Mouse (Mus musculus) CH12F3 (cell line): Measurements from ENCODE around the gene Taz.

ENCODE experiments used
- in situ Hi-C: fragments of 300-500 bp; cut with MboI; formaldehyde crosslinking; loops from 2 replicates; pipeline ENCODE4 v1.14.3; 2020; ENCODE audit warnings: low sequenced_read_pairs

Gene Taz

GRCm38 (mm10) chrX:74273422-74274322 is 8.0 kb upstream of the Taz start:
- in situ Hi-C loops: no loop called here

DNA sequence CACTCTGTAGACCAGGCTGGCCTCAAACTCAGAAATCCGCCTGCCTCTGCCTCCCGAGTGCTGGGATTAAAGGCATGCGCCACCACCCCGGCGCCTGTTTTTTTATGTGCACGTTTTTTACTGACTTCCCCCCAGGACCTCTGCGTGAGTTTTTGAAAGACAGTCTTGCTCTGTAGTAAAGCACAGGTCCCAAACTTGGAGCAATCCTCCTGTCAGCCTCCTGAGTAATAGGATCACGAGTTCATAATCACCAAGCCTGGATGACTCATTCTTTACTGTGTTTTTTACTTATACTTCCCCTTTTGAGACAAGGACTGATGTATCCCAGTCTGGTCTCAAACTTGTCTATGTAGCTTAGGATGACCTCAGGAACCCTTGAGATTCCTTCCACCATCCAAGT is 3.8 kb upstream of the Taz start:
- in situ Hi-C loops: no loop called here

- in situ Hi-C loops: no loop called here
These were observed 526 bp upstream of the Taz start for GRCm38 (mm10) chrX:74281041-74281731.

DNA sequence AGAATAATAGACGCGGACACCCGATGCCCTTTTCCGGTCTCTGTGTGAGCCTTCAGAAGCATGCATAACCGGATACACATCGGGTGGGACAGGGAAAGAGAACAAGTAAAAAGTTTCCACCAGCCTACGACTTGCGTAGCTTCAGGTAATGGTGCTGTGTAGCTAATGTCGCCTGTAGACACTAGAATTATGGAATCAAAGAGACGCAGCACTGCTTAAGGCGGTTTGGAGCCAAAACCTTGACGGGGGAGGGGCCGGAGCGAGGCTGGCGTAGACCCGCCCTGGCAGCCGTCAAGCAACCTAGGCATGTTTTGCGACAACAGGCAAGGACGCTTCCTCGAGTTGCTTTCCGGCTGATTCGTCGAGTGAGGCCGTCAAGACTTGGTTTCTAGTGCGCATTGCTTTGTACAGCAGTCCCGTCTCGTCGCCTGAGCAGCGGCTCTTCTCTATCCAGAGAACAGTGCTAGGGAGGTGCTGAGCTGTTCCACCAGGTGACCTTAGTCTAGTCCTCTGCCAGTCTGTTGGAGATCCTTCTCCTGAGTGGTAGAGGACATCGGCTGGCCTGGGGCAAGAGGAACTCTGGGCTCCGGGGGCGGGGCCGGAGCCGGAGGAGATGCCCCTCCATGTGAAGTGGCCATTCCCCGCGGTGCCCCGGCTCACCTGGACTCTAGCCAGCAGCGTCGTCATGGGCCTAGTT is 831 bp downstream of the Taz start:
- in situ Hi-C loops: no loop called here

GRCm38 (mm10) chrX:74283092-74283437 is 1.4 kb downstream of the Taz start:
- in situ Hi-C loops: no loop called here

- in situ Hi-C loops: no loop called here
These were observed 11.7 kb downstream of the Taz start for GRCm38 (mm10) chrX:74293431-74293830.

GRCm38 (mm10) chrX:74296538-74297448 is 15.1 kb downstream of the Taz start, which contains the start of gene Atp6ap1:
Gene Atp6ap1 (plus strand): TSS chrX:74297097.
- in situ Hi-C loops: no loop called here

GRCm38 (mm10) chrX:74298348-74298747 is 16.6 kb downstream of the Taz start:
- in situ Hi-C loops: no loop called here

GRCm38 (mm10) chrX:74299721-74300120 is 18.0 kb downstream of the Taz start:
- in situ Hi-C loops: no loop called here

DNA sequence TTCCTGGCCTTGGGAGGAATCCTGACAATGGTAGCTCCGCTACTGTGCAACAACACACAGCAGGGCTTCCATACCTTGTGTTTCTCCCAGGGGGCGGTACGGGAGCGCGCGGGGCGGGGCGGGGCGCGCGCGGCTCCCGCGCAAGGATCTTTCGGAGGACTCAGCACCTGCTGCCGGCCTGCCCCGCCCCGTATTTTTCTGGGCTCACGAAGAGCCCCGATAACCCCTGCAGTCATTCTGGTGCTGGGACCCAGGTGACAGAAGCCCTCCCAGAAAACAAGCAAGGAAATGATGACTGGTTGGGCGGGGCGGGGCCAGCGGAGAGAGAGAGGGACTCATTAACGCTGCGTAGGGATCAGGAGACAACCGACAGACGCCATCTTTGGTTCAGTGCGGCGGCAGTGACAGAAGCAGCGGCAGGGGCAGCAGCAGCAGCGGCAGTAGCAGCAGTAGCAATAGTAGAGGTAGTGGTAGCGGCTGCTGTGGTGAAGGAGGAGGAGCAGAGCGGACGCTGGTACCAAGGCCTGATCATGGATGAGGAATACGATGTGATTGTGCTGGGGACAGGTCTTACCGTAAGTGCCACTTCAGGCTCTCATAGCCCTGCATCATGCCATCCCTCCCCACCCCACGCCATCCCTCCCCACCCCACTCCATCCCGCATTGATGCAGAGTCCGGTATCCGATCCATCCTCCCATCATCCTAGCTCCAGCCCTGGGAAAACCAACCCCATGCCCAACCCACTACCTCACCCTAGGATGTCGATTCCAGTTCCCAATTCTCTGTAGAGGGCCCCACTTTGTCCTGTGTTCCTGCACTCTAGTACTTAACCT is 23.4 kb downstream of the Taz start, which contains the start of gene Gdi1:
TSS of gene Gdi1 (plus strand) at position 132 of the 834 bp plus-strand sequence.
- in situ Hi-C loops: no loop called here

DNA sequence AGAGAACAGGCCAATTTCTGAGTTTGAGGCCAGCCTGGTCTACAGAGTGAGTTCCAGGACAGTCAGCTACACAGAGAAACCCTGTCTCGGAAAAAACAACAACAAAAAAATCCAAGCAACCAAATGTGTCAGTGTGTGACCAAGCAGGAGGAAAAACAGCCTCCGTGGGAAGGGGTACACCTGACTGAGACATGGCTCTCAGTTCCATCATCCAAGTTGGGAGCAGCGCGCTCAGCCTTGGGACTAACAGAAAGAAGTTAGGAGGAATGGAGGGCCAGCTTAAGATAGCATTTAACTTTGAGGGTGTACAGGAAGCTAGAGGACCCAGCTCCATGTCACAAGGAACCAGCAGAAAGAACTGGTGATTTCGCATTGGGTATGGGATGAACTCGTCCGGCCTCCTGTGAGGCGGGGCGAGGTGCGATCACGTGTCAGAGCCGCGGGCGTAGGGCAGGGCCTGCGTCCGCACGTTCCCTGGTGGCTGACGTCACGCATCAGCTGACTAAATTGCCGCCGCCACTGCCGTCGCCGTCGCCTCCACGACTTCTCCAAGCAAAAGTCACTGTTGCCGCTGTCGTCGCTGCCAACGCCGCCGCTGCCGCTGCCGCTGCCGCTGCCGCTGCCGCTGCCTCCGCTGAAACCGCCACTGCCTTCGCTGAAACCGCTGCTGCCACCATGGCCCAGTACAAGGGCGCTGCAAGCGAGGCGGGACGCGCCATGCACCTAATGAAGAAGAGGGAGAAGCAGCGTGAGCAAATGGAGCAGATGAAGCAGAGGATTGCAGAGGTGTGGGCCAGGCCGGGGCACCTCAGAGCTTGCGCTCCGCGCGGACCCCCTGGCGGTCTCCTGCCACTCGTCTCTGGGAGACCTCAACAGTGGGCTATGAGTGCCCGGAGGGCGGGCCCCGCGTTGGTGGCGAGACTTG is 31.1 kb downstream of the Taz start, which contains the start of gene Fam50a:
TSS of gene Fam50a (plus strand) at position 494 of the 925 bp plus-strand sequence.
- in situ Hi-C loops: no loop called here

GRCm38 (mm10) chrX:74328725-74329161 is 47.0 kb downstream of the Taz start, which contains the start of gene Plxna3:
Gene Plxna3 (plus strand): TSS chrX:74329066.
- in situ Hi-C loops: no loop called here

DNA sequence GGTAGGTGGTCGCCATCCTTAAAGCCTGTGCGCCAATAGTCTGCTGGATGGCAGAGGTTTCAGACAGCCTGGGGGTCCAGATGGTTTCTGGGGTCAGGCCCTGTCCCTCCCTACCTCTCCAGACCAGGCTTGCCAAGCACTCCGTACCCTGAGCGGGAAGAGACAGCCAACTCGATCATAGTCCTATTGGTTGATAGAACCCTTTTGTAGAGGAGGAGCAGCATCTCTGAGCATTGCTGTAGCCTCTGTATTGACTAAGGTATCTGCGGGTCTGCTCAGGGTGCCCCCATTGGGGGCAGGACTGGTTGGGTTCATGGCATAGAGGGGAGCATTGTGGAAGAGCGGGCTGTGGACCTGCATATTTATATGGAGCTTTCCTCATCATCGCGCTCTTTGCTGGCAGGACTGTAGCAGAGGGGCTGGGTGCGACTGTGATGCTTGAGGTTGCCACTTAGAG is 47.5 kb downstream of the Taz start:
- in situ Hi-C loops: no loop called here

DNA sequence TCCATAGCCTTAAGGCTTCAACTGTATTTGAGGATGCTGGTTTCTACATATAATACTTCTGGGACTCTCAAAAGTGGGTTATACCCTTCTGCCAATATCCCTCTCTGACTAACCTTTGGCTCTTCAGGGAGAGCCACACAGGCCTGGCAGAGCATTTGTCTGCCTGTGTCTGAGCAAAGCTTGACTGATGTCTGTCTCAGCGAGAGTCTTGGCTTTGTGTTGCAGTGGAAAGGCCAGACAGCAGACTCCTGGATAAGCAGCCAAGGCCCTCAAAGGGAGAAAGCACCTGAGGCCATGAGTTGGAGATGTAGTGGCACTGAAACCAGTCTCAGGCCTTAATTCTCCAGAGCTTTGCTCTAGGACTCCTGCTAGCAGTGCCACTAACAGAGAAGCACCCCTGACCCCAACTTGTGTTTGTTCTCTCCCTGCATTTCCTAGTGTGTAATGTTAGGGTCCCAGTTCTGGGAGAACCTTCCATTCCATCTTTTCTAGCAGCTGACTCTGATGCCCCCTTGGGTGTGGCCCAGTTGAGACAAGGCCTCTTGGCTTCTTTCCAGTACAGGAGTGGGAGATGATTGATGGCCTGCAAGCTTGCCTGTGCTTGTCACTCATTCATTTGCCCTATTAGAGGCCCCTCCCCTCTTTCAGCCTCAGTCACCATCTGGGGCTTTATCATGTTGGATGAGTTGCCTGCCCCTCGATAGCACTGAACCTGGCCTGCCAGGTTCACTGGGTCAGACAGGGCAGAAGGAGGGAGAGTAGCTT is 48.6 kb downstream of the Taz start:
- in situ Hi-C loops: no loop called here
